Mouse (Mus musculus) c-Kit-positive CD71-positive TER-119-negative erythroid progenitor cells, embryonic 14.5 days (primary cell): ENCODE results near the gene Mrps23.

Experiments used
- DNase-seq: peaks from one replicate; pipeline ENCODE4 v3.0.0-alpha.2; 2013; ENCODE audit warnings: low read depth

Gene Mrps23

DNA sequence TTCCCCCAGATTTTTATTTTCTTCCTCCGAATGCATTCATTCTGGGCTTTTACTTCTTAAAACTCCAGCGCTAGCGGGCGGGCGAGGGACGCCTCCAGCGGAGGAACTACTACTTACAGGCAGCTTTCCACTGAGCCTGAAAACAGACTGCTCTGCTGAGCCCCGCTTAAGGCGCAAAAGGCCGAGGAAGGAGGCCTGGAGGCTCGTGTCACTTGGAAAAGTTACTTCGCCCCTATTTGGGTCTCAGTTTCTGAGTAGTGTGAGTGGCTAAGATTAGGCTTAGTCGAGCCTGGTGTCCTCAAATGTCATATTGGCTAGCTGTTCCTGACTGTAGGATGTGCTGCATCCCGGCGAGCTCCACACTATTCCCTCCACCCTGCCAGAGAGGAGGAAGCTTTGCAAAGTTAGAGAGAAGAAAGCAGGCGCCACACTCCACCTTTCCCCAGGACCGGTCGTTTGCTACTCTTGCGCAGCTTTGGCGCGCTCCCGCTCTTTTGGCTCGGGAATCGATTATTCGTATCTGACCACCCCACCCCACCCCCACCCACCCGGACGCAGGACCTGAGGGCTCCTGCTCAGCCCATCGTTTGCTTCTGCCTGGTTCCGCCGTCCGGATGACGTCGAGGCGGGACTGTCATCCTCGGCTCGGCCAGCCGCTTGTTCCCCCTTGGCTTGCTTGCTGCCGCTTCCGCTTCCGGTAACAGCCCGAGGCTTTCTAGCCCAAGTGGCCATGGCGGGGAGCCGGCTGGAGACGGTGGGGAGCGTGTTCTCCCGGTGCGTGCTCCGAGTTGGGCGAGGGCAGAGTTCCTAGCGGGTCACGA is at the start of gene Mrps23:
Gene Mrps23 (plus strand): TSS at position 677 of the 821 bp plus-strand sequence.
- DNase-seq: peak; percentile 86

DNA sequence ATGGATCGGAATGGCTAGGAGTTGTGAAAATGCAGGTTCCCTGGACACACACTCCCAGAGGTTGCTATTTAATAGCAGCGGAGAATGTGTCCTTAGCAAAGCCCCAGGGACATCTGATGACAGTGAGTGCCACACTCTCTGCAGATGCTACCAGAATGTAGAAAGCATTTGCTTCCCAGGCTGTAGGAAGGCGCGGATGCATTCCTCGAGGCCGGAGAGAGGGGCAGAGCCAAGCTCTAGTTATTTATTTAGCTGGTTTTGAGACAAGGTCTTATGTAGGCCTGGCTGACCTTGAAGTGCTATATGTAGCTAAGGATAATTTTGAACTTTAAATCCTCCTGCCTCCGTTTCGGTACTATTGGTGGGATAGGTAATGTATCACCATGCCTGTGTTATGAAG is 49.7 kb upstream of the Mrps23 start:
- no peak for DNase-seq

DNA sequence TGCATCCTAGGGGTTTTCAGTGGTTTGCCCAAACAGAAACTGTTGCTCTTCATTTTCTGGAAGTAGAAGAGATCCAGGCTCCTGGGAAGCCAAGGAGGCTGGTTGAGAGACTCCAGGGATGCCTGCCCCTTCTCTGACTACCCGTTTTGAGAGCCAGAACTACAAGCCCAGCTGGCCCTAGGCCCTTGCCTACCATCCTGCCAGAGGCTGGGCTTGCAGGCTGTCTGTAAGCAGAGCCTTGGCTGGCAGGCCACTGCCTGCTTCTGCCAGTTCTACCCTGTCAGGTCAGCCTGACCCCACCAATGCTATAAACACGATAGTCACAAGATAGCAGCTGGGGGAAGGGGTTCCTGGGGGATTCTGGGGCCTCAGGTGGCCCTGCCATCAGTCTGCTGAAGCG is 48.7 kb upstream of the Mrps23 start:
- DNase-seq: no peak

DNA sequence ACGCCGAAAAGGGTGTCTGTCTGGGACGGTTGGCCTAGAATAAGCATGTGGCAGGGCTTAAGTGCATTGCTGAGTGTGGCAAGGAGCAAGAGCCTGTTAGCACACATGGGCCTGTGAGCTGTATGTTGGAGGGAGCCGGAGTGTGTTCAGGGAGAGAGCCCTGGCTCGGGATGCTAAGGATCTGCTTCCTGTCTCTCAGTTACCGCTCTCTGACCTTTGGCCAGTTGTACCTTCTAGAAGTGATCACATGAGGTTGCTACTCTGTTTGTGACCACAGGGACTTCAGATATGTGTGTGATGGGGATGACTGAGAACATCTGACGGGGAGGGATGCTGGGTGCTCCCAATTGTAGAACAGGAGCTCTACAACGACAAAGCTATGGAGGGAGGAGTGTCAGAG is 48.2 kb upstream of the Mrps23 start:
- DNase-seq: no peak

DNA sequence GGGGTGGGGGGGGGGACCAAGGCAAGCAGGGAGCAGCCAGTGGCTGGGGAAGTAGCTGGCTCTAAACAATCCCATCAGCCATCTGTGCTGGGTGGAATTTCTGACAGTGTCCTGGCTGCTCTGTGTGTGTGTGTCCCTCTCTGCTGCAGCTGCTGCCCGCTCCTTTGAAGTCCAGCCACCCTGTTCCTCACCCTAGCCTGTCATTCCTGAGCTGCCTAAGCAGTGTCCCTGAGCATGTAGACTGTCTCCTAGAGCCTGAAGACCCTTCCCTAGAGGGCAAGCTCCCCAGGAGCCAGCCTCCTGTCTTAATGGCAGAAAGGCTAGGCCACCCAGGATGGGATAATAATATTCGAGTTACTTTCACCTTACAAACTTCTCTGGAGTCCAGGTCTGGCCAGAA is 47.8 kb upstream of the Mrps23 start:
- no peak for DNase-seq

DNA sequence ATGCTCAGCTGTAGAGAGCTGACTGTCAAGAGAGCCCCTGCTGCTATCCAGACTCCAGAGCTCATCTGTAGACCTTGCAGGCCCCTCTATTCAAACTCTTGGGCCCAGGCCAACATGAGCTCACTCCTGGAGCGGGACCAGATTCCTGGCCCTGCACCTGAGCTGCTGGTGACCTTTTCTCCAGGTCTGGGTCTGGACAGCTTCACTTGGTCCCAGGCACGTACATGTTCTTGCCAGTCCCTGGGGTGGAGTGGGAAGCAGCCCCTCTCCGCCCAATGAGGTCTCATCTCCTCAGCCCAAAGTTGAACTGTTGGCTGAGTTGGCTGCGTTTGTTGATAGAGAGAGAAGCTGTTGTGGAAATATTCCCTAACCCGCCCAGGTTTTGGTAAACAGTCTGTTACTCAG is 45.3 kb upstream of the Mrps23 start:
- no peak for DNase-seq

DNA sequence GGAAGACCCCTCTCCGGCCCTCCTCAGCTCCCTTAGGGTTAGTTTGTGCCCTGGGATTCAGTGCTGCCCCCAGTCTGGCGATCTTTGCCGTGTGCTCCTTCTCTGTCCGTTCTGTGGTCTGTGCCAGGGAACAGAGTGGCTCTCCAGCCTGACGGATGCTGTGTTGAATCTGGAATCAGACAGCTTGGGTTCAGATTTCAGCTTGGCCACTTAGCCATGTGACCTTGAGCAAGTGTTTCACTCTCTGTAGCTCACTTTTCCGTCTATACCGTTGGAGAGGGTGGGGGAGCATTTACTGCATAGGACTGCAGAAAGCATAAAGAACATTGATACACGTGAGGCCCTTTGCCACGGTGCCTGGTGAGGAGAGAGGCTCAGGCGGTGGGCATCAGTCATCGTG is 44.8 kb upstream of the Mrps23 start:
- no peak for DNase-seq

DNA sequence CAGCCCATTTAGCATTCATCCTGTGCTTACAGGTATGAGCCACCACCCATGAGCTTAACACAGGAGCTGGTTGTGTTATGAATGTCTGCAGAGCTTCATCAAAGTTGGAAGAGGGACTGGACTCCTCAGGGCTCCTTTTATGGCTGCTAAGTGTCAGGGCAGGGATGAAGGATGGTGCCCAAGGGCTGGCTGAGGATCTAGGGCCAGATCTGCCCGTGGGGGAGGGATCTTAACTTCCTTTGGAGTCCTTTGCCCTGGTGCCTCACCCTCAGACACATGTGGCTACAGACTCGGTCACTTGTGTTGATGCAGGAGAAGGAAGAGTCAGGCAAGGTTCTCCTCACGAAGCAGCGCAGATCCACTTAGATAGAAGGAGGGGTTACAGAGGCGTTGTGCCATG is 43.9 kb upstream of the Mrps23 start:
- DNase-seq: no peak

DNA sequence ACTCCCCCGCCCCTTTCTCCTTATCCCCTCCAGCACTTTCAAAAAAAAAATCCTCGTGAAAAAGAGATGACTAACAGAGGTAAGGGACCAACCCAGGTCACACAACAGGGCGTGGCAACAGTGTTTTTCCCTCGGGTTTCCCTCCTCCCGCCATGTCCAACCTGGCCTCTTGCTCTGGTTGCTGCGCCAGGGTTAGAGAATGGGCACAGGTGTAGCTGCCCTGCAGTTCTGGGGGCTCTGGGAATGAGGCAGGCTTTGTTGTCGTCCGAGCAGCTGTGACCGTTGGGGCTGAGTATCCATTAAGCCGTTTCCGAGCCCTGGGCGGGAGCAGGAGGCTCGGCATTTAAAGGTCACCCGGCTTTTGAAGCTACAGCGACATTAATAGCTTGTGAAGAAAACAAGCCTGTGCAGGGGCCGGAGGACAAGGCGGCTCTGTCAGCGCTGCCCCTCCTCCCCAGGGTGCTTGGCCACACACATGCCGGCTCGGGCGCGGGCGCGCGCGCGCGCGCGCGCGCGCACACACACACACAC is 43.1 kb upstream of the Mrps23 start:
- DNase-seq: no peak

DNA sequence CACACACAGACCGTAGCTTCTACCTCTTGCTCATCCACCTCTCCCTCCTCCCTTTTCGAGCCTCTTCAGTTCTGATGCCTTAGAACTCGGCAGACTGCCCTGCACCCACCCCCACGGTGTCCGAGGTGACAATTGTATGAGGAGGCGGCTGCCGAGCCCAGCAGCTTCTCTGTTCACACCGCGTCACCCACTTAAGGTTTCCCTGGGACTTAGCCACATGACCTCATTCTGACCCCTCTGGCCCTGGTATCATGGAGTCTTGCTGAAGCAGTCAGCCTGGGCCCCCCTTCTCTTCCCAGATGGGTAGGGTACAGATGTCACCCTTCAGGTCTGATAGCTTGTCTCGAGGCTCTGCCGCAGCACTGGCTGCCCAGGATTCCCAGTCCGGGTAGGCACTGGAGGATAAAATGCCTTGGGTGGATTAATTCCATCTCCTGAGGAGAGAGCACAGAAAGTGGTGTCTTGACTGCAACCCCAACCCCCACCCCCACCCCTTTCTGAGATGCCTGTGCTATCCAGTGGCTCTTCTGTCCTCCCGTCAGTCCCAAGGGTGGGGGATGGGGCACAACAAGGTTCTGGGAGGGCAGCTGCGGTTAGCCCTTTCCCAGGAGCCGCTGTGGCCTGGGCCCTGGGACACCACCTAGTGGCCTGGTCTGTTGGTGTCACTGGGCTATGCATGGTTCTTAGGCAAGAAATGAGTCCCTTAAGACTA is 42.4 kb upstream of the Mrps23 start:
- DNase-seq: peak; percentile 34

DNA sequence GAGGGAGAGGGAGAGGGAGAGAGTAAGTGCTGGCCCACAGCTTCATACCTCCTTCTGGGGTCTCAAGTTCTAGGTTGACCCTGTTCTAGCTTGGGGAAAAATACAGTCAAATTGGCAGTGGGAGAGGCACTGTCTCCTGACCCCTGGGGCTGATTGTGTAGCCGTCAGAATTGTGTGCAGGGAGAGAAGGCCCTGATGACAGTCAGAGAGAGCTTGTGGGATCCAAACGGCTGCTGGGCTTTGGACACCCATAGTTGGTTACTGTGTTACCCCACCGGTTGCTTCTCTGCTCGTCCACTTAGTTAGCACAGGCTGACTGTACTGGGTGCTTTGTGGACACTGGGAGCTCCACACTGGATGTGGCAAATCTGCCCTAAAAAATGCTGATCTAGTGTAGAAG is 41.4 kb upstream of the Mrps23 start:
- DNase-seq: no peak

DNA sequence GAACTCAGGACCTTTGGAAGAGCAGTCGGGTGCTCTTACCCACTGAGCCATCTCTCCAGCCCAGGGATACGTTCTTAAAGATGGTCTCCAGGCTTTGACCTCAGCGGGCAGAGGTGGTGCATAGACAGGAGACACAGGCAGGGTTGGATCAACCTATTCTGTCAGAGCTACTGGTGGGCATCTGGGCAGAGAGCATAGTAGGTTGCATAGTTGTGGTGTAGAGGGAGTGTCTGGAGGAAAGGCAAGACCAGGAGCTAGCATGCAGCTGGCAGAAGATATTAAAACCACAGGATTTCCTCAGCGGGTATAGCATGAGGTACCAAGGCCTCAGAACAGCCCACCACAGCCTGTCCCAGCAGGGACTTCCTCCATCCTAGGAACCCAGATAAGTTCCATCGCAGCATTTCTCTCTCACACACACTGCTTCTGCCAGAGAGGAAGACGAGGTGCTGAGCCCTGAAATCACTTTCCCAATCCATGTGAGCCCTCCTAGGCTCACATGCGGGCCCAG is 39.9 kb upstream of the Mrps23 start:
- no peak for DNase-seq

DNA sequence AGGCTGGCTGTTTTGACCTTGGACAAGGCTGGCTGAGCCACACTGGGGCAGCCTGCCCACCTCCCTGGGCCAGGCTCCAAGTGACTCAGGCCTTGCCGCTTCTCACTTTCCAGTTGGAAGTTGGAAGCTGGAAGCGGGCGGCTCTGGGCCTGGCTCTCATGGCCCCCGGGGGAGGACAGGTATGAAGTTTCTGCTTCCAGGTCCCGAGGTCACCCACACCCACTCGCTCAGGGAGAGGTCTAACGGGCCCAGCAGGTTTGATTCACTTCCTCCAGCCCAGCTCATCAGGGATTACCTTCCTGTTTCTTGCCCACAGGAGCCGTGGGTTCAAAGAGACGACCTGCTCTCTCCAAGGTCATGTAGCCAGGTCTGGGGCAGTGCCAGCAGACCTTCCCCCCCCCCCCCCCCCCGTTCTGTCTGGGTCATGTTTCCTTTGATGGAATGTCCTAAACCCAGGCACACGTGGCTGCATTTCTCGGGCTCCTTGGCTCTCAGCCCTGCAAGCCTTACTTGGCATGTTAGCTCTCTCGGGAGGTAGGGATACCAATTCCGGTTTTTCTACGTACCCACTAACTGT is 39.3 kb upstream of the Mrps23 start:
- no peak for DNase-seq

DNA sequence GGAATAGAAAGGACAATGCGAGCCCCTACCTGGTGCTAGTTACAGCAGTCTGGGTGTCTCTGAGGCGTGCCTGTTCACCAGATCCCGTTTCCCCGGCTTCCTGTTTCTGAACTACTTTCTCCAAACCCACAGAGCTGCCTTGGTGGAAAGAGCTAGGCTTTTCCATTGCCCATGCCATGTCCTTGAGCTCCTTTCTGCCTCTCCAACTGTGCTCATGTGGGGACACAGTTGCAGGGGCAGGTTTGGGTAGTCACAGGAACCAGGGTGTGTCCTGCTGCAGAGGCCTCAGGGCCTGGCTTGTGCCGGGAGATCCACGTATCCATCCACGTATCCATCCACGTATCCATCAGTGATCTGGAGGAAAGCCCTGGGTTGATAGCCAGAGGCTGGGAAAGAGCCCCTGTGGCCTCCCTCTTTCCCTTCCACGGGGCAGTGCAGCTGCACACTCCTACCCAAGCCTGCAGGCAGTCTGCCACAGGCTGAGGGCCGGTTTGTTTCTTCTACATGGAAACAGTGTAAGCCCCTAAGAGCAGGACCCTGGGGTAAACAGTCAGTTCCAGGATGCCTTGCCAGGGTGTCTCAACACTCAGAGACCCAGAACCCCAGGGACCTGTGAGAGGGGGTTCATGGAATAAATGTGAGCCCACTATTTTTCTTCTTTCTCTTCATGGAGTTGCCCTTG is 38.4 kb upstream of the Mrps23 start:
- DNase-seq: no peak

DNA sequence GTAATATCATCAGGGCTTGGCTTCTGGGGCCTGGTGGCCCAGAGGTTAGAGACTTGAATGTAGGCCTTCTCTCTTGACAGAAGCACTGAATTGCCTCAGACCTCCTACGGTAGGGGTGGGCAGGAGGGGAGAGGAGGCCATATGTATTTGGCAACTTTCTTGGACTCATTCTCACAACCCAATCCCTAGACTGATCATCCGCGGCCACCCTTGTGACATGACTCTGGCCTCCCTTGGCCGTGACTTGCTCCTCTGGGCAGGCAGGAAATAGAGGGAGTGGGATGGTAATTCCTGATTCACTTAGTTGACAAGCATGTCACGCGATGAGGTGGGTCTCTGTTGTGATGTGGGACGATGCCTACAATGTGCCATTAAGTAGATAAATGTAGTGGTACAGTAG is 37.7 kb upstream of the Mrps23 start:
- no peak for DNase-seq

DNA sequence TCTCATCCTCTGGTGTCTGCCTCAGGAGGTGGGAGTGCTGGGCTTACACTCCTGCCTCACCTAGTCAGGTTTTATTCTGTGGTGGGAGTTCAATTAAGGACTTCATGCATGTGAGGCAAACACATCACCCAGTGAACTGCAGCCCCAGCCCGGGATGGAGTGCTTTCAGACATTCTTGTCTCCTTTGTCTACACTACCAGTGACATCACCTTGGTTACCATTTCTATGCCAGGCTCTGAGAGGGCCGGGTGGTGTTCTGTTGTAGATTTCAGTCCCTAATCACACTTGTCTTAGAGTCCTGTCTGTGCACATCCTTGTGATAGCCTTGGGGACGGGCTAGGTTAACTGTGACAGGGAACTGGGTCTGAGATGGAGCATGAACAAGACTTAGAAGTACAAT is 35.6 kb upstream of the Mrps23 start:
- DNase-seq: no peak

DNA sequence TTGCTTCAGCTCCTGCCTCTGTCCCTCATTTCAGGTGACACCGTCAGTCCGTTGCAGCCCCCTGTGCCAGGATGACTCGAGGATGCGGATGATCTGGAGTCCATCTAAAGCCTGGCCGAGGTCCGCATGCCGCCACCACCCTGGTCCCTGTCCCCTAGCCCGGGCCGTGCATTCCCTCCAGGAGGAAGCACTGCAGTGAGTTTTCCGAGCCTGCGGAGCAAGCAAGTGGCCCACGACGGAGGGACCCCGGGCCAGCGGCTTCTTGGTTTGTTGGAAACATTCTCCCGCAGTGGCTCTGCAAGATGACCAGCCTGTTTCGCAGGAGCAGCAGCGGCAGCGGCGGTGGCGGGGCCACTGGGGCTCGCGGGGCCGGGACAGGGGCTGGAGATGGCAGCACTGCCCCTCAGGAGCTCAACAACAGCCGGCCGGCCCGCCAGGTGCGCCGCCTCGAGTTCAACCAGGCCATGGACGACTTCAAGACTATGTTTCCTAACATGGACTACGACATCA is 34.6 kb upstream of the Mrps23 start:
- no peak for DNase-seq

DNA sequence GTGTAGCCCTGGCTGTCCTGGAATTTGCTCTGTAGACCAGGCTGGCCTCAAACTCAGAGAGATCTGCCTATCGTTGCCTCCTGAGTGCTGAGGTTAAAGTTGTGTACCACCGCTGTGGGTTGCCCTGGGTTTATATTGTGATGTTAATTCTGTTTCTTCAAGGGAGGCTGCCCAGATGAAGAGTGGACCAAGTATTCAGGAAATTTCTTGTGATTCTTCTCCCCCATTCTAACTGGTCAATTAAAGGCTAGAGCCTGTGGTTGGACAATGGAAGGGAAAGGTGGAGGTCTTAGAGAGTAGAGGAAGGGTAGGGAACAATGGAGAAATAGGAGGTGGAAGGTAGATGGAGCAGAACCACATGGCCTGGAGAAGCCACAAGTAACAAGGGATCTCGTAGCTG is 33.6 kb upstream of the Mrps23 start:
- DNase-seq: no peak

DNA sequence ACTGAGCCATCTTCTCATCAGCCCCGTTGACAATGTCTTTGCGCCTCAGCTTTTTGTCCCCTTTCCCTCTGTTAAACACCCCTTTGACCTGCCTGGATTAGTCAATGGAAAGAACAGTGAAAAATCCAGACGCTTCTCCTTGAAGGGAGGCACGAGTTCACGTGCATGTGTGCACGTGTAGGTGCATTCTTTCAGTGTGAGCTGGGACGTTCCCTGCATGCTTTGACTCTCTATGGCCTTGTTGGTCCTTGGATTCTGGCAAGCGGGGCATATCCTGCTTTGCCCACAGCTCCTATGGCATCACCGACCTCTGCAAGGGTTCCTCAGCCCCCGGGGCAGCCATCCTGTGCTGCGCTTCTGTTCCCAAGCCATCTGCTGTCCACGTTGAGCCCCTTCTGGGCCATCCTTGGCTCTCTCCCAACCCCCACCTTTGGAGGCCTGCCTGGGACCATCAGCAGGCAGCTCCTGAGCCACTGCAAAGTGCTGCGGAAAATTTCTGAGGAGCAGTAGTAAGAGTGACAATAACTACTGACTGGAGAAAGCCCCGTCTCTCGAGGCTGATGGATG is 32.2 kb upstream of the Mrps23 start:
- no peak for DNase-seq

DNA sequence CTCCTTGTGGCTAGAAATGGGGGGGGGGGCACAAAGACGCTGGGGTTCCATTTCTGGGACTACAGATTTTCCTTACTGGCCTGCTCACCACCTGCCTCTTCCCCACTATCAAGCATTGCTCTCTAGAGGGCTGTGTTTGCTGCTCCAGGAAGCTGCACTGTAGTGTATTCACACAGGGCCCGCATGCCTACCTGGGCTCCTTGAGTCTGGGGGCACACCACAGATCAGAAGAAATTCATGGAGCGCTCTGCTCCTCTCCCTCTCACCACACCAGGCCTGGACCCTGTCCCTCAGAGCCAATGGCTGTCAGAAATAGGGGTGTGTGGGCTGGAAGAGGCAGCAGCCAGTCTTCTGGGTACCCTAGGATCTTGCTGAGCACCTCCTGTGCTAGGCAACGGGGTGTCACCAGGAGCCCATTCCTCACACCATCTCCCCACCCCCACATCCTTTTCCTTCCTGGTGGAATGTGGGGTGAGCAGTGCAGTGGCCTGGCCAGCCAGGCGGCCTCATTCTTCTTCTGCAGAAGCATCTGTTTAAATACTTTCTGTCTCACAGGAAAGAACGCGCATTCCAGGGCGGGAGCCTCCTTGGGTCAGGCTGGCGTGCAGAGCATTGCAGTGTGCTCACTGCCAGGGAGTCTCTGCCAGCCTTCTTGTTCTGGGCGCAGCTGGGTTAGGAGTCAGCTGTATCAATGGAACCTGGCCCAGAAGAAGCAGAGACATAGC is 31.4 kb upstream of the Mrps23 start:
- DNase-seq: no peak
